Mouse (Mus musculus) MEL (cell line): ENCODE data around the gene Mapkap1. TPM values are rescaled to one million over a fixed set of nuclear protein-coding genes. Genes with fewer than 3 reads are reported as not detected.

Experiments used
- DNase-seq: peaks from one replicate; pipeline ENCODE4 v3.0.0; 2011; ENCODE audit warnings: low read depth, low spot score
- H3K27ac ChIP-seq: 2 replicates; pipeline ENCODE4 v1.5.1; 2012; ENCODE audit warnings: low read depth, mild to moderate bottlenecking, control low read depth, low read length, moderate library complexity; ENCODE audit not compliant: control insufficient read depth
- H3K27me3 ChIP-seq, 2 experiments: fragments of 150-350 bp in 1 of 2; sonication (generic) in 1 of 2; 2 replicates each; pipeline ENCODE4 v1.6.1; 2012; ENCODE audit warnings: low read length in 2 of 2, mild to moderate bottlenecking in 2 of 2, improper control_type of control experiment in 1 of 2, moderate library complexity in 1 of 2; ENCODE audit not compliant: insufficient read depth in 2 of 2, control insufficient read depth in 1 of 2
- H3K36me3 ChIP-seq, 2 experiments: 2 replicates each; pipeline ENCODE4 v1.6.1; 2012 to 2014; ENCODE audit warnings: low read length in 2 of 2, improper control_type of control experiment in 1 of 2, inconsistent platforms in 1 of 2, mild to moderate bottlenecking in 1 of 2; ENCODE audit not compliant: insufficient read depth in 2 of 2, control insufficient read depth in 1 of 2
- H3K4me1 ChIP-seq, 2 experiments: fragments of 150-350 bp in 1 of 2; sonication (generic) in 1 of 2; 2 replicates each; pipeline ENCODE4 v1.6.1; 2012; ENCODE audit warnings: low read length in 2 of 2, improper control_type of control experiment in 1 of 2, mild to moderate bottlenecking in 1 of 2; ENCODE audit not compliant: insufficient read depth in 2 of 2, control insufficient read depth in 1 of 2
- H3K4me3 ChIP-seq, 2 experiments: fragments of 150-350 bp in 1 of 2; sonication (generic) in 1 of 2; 2 replicates each; pipeline ENCODE4 v1.5.1; 2012; ENCODE audit warnings: low read depth in 2 of 2, low read length in 2 of 2, mild to moderate bottlenecking in 2 of 2, moderate library complexity in 2 of 2, control low read depth in 1 of 2, improper control_type of control experiment in 1 of 2; ENCODE audit not compliant: control insufficient read depth in 1 of 2, insufficient read depth in 1 of 2
- H3K79me2 ChIP-seq: 2 replicates; pipeline ENCODE4 v1.6.1; 2012; ENCODE audit warnings: mild to moderate bottlenecking, low read length, moderate library complexity; ENCODE audit not compliant: control insufficient read depth, poor library complexity, insufficient read depth
- H3K9ac ChIP-seq: 2 replicates; pipeline ENCODE4 v1.6.1; 2012; ENCODE audit warnings: low read depth, mild to moderate bottlenecking, control low read depth, low read length, moderate library complexity; ENCODE audit not compliant: control insufficient read depth, poor library complexity, severe bottlenecking
- H3K9me3 ChIP-seq: fragments of 150-350 bp; sonication (generic); replicated peaks from 2 replicates; pipeline ENCODE4 v1.6.1; 2012; ENCODE audit warnings: mild to moderate bottlenecking, low read length, improper control_type of control experiment, moderate library complexity; ENCODE audit not compliant: insufficient read depth
- CHD2 ChIP-seq: IDR thresholded peaks from 2 replicates; pipeline ENCODE4 v1.6.1; 2011; ENCODE audit warnings: low read length, improper control_type of control experiment
- EP300 ChIP-seq, 2 experiments: IDR thresholded peaks; 2 replicates each; pipeline ENCODE4 v1.6.1; 2011; ENCODE audit warnings: improper control_type of control experiment in 2 of 2, low read length in 2 of 2, low read depth in 1 of 2, mild to moderate bottlenecking in 1 of 2
- GABPA ChIP-seq: IDR thresholded peaks from 2 replicates; pipeline ENCODE4 v1.6.1; 2012; ENCODE audit warnings: low read depth, mild to moderate bottlenecking, inconsistent platforms, low read length, improper control_type of control experiment, moderate library complexity
- GATA1 ChIP-seq: IDR thresholded peaks from 2 replicates; pipeline ENCODE4 v1.6.1; 2011; ENCODE audit warnings: low read depth, low read length, improper control_type of control experiment
- HCFC1 ChIP-seq: IDR thresholded peaks from 2 replicates; pipeline ENCODE4 v1.6.1; 2012; ENCODE audit warnings: low read depth, mild to moderate bottlenecking, inconsistent platforms, low read length, improper control_type of control experiment, moderate library complexity
- KAT2A ChIP-seq: conservative IDR thresholded peaks from 2 replicates; pipeline ENCODE4 v1.6.1; 2012; ENCODE audit warnings: low read depth, low read length, improper control_type of control experiment, inconsistent platforms
- MAX ChIP-seq: IDR thresholded peaks from 2 replicates; pipeline ENCODE4 v1.6.1; 2011; ENCODE audit warnings: low read length, improper control_type of control experiment
- MYC ChIP-seq: IDR thresholded peaks from 2 replicates; pipeline ENCODE4 v1.6.1; 2011; ENCODE audit warnings: low read depth, mild to moderate bottlenecking, low read length, improper control_type of control experiment, moderate library complexity
- POLR2A ChIP-seq, 2 experiments: IDR thresholded peaks; 2 replicates each; pipeline ENCODE4 v1.6.1; 2011 to 2012; ENCODE audit warnings: low read length in 2 of 2, mild to moderate bottlenecking in 2 of 2, control low read depth in 1 of 2, improper control_type of control experiment in 1 of 2, low read depth in 1 of 2, moderate library complexity in 1 of 2; ENCODE audit not compliant: control insufficient read depth in 1 of 2, insufficient read depth in 1 of 2, poor library complexity in 1 of 2
- SIN3A ChIP-seq: IDR thresholded peaks from 2 replicates; pipeline ENCODE4 v1.6.1; 2012; ENCODE audit warnings: low read length, improper control_type of control experiment, inconsistent platforms
- SMC3 ChIP-seq: IDR thresholded peaks from 2 replicates; pipeline ENCODE4 v1.6.1; 2011; ENCODE audit warnings: low read depth, low read length, improper control_type of control experiment
- ZNF384 ChIP-seq: IDR thresholded peaks from 2 replicates; pipeline ENCODE4 v1.6.1; 2012; ENCODE audit warnings: low read depth, mild to moderate bottlenecking, inconsistent platforms, low read length, improper control_type of control experiment
- polyA plus RNA-seq, 2 experiments: library from polyadenylated mRNA; stranded (reverse) in 1 of 2; unstranded in 1 of 2; fragments of >175 nt in 1 of 2; fragments of >200 nt in 1 of 2; gene quantifications; 2 replicates each; pipeline versions ENCODE4 v1.2.1 to v1.2.4; 2012; ENCODE audit warnings: low replicate concordance in 2 of 2, low read depth in 1 of 2; ENCODE audit not compliant: insufficient read length in 2 of 2, insufficient read depth in 1 of 2, missing spikeins in 1 of 2
- total RNA-seq: library from RNA; depleted of rRNA; stranded (reverse); fragments of 300-350 nt; gene quantifications from 2 replicates; pipeline ENCODE4 v1.2.3, GENCODE M21; 2012

Mapkap1 gene
- total and polyA plus RNA-seq, 3 experiments = 42.1 to 52.5 TPM; not detected in 1

GRCm38 (mm10) chr2:34363678-34364077, 42.9 kb upstream of the Mapkap1 start:
- H3K4me1 ChIP-seq = peaks cover 10 to 44% of the 10 kb centered on the region in 2 experiments
- H3K27me3 ChIP-seq = no peaks in the 10 kb centered on the region
- H3K9ac ChIP-seq = no peak overlapping the region
- H3K79me2 ChIP-seq = peaks cover 10% of the 10 kb centered on the region
- H3K27ac ChIP-seq = peak overlapping the region; percentile 1; the same call in 1 of the 2 replicates
- peak; percentile 61 for DNase-seq
- peaks cover 0 to 40% of the 10 kb centered on the region in 2 experiments; a peak in 3 of 4 replicates for H3K36me3 ChIP-seq
- TF ChIP-seq SIN3A (peak; percentile 24; the same call in 1 of the 2 replicates), EP300 (IDR thresholded peaks at IDR 0.05; ENCODE audit: low read depth in 1 of 2, low read length in 2 of 2) (peak in 1 of 2 experiments; percentile 26; a peak in 1 of 4 replicates), GATA1 (no peak), ZNF384 (peak; percentile 85), HCFC1 (no peak), GABPA (no peak), KAT2A (no peak)
- TF ChIP-seq, all 39 proteins: peak for 3
- Histone ChIP-seq H3K9me3 (no peaks in the 10 kb centered on the region), H3K4me3 (peak overlapping the region in 1 of 2 experiments; percentile 17; a peak in 2 of 4 replicates)

GRCm38 (mm10) chr2:34367024-34367423, 39.5 kb upstream of the Mapkap1 start:
- peaks cover 6 to 38% of the 10 kb centered on the region in 2 experiments for H3K4me1 ChIP-seq
- TF ChIP-seq MYC (no peak), CHD2 (no peak), POLR2A (IDR thresholded peaks at IDR 0.05; ENCODE audit: control insufficient read depth in 1 of 2, insufficient read depth in 1 of 2, low read depth in 1 of 2, low read length in 2 of 2, poor library complexity in 1 of 2) (no peak)
- DNase-seq = no peak
- H3K36me3 ChIP-seq = peaks cover 0 to 31% of the 10 kb centered on the region in 2 experiments; a peak in 3 of 4 replicates
- H3K27ac ChIP-seq = no peak overlapping the region
- H3K9me3 ChIP-seq = no peaks in the 10 kb centered on the region
- H3K9ac ChIP-seq = no peak overlapping the region
- H3K4me3 ChIP-seq = no peak overlapping the region
- H3K27me3 ChIP-seq = no peaks in the 10 kb centered on the region
- peaks cover 27% of the 10 kb centered on the region for H3K79me2 ChIP-seq

- H3K36me3 ChIP-seq = peaks cover 0 to 25% of the 10 kb centered on the region in 2 experiments; a peak in 3 of 4 replicates
- H3K4me1 ChIP-seq = peaks cover 6 to 34% of the 10 kb centered on the region in 2 experiments
- H3K9ac ChIP-seq = peak overlapping the region; percentile 49
- peak overlapping the region; percentile 6; the same call in 1 of the 2 replicates for H3K27ac ChIP-seq
- TF ChIP-seq KAT2A (no peak), MAX (no peak), SMC3 (0 out of 2 replicates have a peak, but pooled peaks have one; percentile 3)
- H3K4me3 ChIP-seq = peak overlapping the region; percentile 31 to 39
- peak; percentile 58 for DNase-seq
- no peaks in the 10 kb centered on the region for H3K9me3 ChIP-seq
- peaks cover 25% of the 10 kb centered on the region for H3K79me2 ChIP-seq
- no peaks in the 10 kb centered on the region for H3K27me3 ChIP-seq
Measured at GRCm38 (mm10) chr2:34368396-34368795, 38.2 kb upstream of the Mapkap1 start.
